Mouse (Mus musculus) liver, postnatal 0 days (tissue): ENCODE measurements at regions not wholly inside any gene's neighbourhood (a gene's known extent, or its start where the extent isn't known, plus 50 kb on each side); places are given as distances from the start of the nearest gene placed in this dataset.

Source experiments
- CTCF ChIP-seq: sonication (generic); IDR thresholded peaks from 2 replicates; pipeline ENCODE4 v1.5.1; 2016; ENCODE audit warnings: antibody characterized with exemption, low read depth
- EP300 ChIP-seq: IDR thresholded peaks from 2 replicates; pipeline ENCODE4 v1.6.1; 2016; ENCODE audit warnings: antibody characterized with exemption, low read depth, mild to moderate bottlenecking

- TF ChIP-seq CTCF (no peak), EP300 (peak; percentile 45)
Measured at GRCm38 (mm10) chr1:72769428-72769827, 54.9 kb upstream of the Igfbp2 start.
